Mouse (Mus musculus) mouse embryonic stem cell (cell line): Measurements from ENCODE around the gene Relb.

ENCODE experiments used
- in situ Hi-C, 2 experiments: fragments of 300-500 bp; cut with MboI; formaldehyde crosslinking; loops; 1 replicate in 1 of 2; 3 replicates in 1 of 2; pipeline ENCODE4 v1.14.3; 2019 to 2020; ENCODE audit warnings: low sequenced_read_pairs in 2 of 2, low pct_unique_long_range_greater_than_20kb in 1 of 2, mixed read lengths in 1 of 2; ENCODE audit not compliant: unreplicated experiment in 1 of 2

Gene Relb

GRCm38 (mm10) chr7:19562643-19563410, 66.4 kb downstream of the Relb start, which contains the start of gene Ppp1r37:
TSS of gene Ppp1r37 (minus strand) at chr7:19563076.
- in situ Hi-C loops: no loop called here

GRCm38 (mm10) chr7:19561765-19562642, 67.2 kb downstream of the Relb start:
- in situ Hi-C loops: no loop called here

- in situ Hi-C loops: no loop called here
Observed at GRCm38 (mm10) chr7:19561431-19561764, 67.8 kb downstream of the Relb start.

GRCm38 (mm10) chr7:19560491-19561260, 68.6 kb downstream of the Relb start:
- in situ Hi-C loops: no loop called here

- in situ Hi-C loops: no loop called here
Observed at GRCm38 (mm10) chr7:19558965-19559364, 70.3 kb downstream of the Relb start.

- in situ Hi-C loops: no loop called here
Observed at GRCm38 (mm10) chr7:19557982-19558900, 71.0 kb downstream of the Relb start.

- in situ Hi-C loops: no loop called here
Observed at GRCm38 (mm10) chr7:19557086-19557485, 72.2 kb downstream of the Relb start.
